ENCODE assay signal across 10 mouse cellular contexts in genomic region chr2:5801182-5801640, GRCm38 (mm10). TPM values are rescaled to one million over a fixed set of nuclear protein-coding genes. Genes with fewer than 3 reads are reported as not detected.
DNase-seq lines count a peak whose midpoint lies in the region.
"Had no signal": no experiment of that assay in that cellular context is flagged by ENCODE, and none has a peak within 500 bp of the region (broad histone marks: within the 10 kb centered on the region; RNA-seq: fewer than 3 reads in every experiment).

No protein-coding gene starts in this region.

- H3K79me2 ChIP-seq in macrophage (ENCODE audit: inconsistent target), result no peaks in the 10 kb centered on the region

- H3K4me3 ChIP-seq in macrophage (ENCODE audit: inconsistent target), result no peak overlapping the region

- H3K36me3 ChIP-seq in macrophage (ENCODE audit: inconsistent target), result peaks cover 25% of the 10 kb centered on the region; the same call in 1 of the 2 replicates

- H3K27ac ChIP-seq in macrophage, result peak overlapping the region; percentile 48

- intact Hi-C loops in heart, postnatal 36 days (cut with DNase I), result loop anchor here (10.0 kb wide), 1 partner anchor 716 kb away; no protein-coding TSS in a partner anchor
- intact Hi-C loops in gastrocnemius, postnatal 14 days (cut with DNase I; ENCODE audit: low total_unique reads), result no loop called here

- 11% methylated on average over 9 of the region's 9 CpGs for WGBS in macrophage (ENCODE audit: missing documents)

- peak; percentile 93 for DNase-seq in heart, adult 11 months
- DNase-seq in heart, postnatal 36 days, result no peak
- DNase-seq in 416B (ENCODE audit: low read depth), result peak; percentile 91
- peak; percentile 26 for DNase-seq in brain, adult 2 months (ENCODE audit: low read depth, low spot score)
- DNase-seq in cerebellum, postnatal 4 days (ENCODE audit: low spot score in 2 of 2), result no peak
- no peak for DNase-seq in gastrocnemius, postnatal 14 days
- no peak for DNase-seq in adrenal gland, adult 2 months
- DNase-seq: adrenal gland, adult 8-10 months; cerebellum, postnatal 10 days had no signal

RNA-seq across cellular contexts. Expression of gene Nudt5, which starts 43.6 kb away (rescaled TPM):
- total RNA-seq in heart, postnatal 36 days (2021), result 10 to 100 TPM; 12.4 to 12.7 TPM
- 10 to 100 TPM in 15 of 26 experiments, 1 to 10 TPM in 11; 1.7 to 37.9 (median 12.4) TPM for total RNA-seq in macrophage (2018; cell fraction: chromatin; rRNA removed)
- total RNA-seq in macrophage (2018; cell fraction: cytosol; rRNA removed), result 10 to 100 TPM; 11.0 to 23.7 (median 16.6) TPM
- 10 to 100 TPM in 14 of 26 experiments, 1 to 10 TPM in 12; 3.5 to 34.3 (median 10.7) TPM for total RNA-seq in macrophage (2018; cell fraction: nucleus; rRNA removed)
- 10.6 to 29.8 TPM (median 12.1 TPM) in 3 replicates for polyA plus RNA-seq in macrophage (2018)
- total RNA-seq in gastrocnemius, postnatal 14 days (2021), result 1 to 10 TPM; 4.9 to 8.2 TPM
- 10 to 100 TPM; 48.8 to 49.5 TPM for total RNA-seq in adrenal gland, adult 2 months (2021)
- 4.9 and 7.7 TPM in 2 replicates for polyA plus RNA-seq in adrenal gland, adult 2 months (2012; rRNA removed)

RNA-seq across cellular contexts. Expression of gene Cdc123, which starts 43.8 kb away (rescaled TPM):
- total RNA-seq in heart, postnatal 36 days (2021), result 10 to 100 TPM; 77.6 to 94.1 TPM
- total RNA-seq in macrophage (2018; cell fraction: chromatin; rRNA removed), result 100 to 1,000 TPM in 12 of 26 experiments, 10 to 100 TPM in 14; 20.8 to 156 (median 87.9) TPM
- 100 to 1,000 TPM in 1 of 26 experiments, 10 to 100 TPM in 25; 51.2 to 100 (median 72.8) TPM for total RNA-seq in macrophage (2018; cell fraction: cytosol; rRNA removed)
- 100 to 1,000 TPM in 1 of 26 experiments, 10 to 100 TPM in 25; 28.8 to 107 (median 67.8) TPM for total RNA-seq in macrophage (2018; cell fraction: nucleus; rRNA removed)
- 56.0 to 70.6 TPM (median 63.8 TPM) in 3 replicates for polyA plus RNA-seq in macrophage (2018)
- 10 to 100 TPM; 73.1 to 74.2 TPM for total RNA-seq in gastrocnemius, postnatal 14 days (2021)
- total RNA-seq in adrenal gland, adult 2 months (2021), result 100 to 1,000 TPM; 122 to 154 TPM
- polyA plus RNA-seq in adrenal gland, adult 2 months (2012; rRNA removed), result 21.7 and 31.2 TPM in 2 replicates

Comparison
In these comparisons a context has a peak if more than half of its experiments do, and no peak if none do; other contexts are left out.
1. DNase-seq: peak in heart, adult 11 months (single experiment), 416B (single experiment) and brain, adult 2 months (single experiment); none in heart, postnatal 36 days (0 of 2), cerebellum, postnatal 4 days (0 of 2), gastrocnemius, postnatal 14 days (single experiment) and adrenal gland, adult 2 months (single experiment).